Mouse (Mus musculus): ENCODE results near the gene Uqcr11. TPM values are rescaled to one million over a fixed set of nuclear protein-coding genes. Genes with fewer than 3 reads are reported as not detected.

Gene Uqcr11
- polyA plus RNA-seq (2016; fragmentation: Nextera tagmentation; extraction: Ambion mirVana): 594 and 628 TPM in 2 replicates

GRCm38 (mm10) chr10:80406684-80407501 is at the start of gene Uqcr11:
TSS of gene Uqcr11 (minus strand) at chr10:80406830.
- peaks cover 56% of the 10 kb centered on the region for H3K4me1 ChIP-seq
- WGBS (ENCODE audit: insufficient replicate concordance): 2% methylated on average over 27 of the region's 27 CpGs
- peak; percentile 83 for ATAC-seq
- H3K9me3 ChIP-seq (replicated peaks): no peaks in the 10 kb centered on the region
- peak within 1 kb of the TSS; percentile 87 for H3K4me3 ChIP-seq
- peaks cover 68% of the 10 kb centered on the region for H3K36me3 ChIP-seq
- H3K27ac ChIP-seq: peak within 1 kb of the TSS; percentile 92
- no peaks in the 10 kb centered on the region for H3K27me3 ChIP-seq (replicated peaks)
- H3K9ac ChIP-seq: peak within 1 kb of the TSS; percentile 88
- peak within 1 kb of the TSS; percentile 91 for H3K4me2 ChIP-seq

DNA sequence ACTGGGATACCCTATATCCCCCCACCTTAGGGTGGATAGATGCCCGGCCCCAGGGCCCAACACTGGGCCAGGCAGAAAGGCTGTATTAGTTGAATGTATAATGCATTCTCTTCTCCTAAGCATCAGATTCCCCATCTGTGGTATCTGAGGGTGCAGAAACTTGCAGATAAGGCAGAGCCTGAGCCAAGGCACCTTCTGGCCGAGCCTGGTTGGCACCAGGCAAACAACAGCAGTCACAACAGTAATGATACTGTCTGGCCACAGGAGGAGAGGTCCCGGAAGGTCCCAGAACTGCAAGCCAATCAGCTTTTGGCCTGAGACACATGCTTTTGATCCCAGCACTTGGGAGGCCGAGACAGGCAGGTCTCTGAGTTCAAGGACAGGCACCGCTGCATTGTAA is 49.1 kb upstream of the Uqcr11 start:
- no peak for ATAC-seq
- no peaks in the 10 kb centered on the region for H3K9me3 ChIP-seq (replicated peaks)
- WGBS (ENCODE audit: insufficient replicate concordance): 68% methylated on average over 5 of the region's 5 CpGs
- no peak overlapping the region for H3K4me3 ChIP-seq
- H3K36me3 ChIP-seq: no peaks in the 10 kb centered on the region
- peaks cover 51% of the 10 kb centered on the region for H3K27me3 ChIP-seq (replicated peaks)
- H3K9ac ChIP-seq: no peak overlapping the region
- H3K4me2 ChIP-seq: no peak overlapping the region
- H3K27ac ChIP-seq: no peak overlapping the region
- peaks cover 26% of the 10 kb centered on the region for H3K4me1 ChIP-seq

DNA sequence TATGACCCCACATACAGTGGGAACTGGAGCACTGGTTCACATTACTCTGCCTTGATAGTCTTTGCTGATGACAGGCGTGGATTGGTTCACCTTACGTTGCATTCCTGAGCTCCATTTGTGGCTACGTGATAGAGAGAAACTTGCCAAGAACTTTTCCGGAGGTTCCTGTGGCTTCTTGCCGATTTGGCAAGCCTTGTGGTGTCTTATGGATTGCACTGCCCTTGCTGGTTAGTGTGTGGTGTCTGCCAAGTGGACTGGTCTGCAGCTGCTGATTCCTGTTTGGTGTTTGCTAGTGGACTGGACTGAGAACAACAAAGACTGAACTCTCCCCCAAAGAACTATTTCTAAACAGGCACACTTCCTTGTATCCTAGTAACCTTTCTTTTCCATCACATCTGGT is 48.2 kb upstream of the Uqcr11 start:
- H3K36me3 ChIP-seq: no peaks in the 10 kb centered on the region

DNA sequence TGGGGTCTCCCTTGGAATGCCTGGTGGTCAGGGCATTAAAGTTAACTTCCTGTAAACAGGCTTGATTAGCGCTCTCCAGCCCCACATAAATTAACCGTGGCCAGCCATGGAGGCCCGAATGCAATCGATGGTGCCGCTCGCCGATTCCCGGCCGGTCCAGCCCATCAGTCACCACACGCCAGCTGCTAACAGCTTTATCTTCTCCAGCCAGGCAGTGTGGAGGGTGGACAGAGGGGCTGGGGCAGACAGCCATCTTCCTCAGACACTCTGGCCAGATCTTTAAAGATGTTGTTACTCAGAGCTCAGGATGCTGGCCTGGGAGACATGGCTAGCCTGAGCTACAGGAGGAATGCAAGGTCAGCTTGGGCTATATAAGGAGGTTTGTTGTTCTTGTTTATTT is 47.0 kb upstream of the Uqcr11 start:
- peak overlapping the region; percentile 39; the same call in 1 of the 2 replicates for H3K4me2 ChIP-seq
- H3K9ac ChIP-seq: no peak overlapping the region

More for the DNA sequence above, 48.2 kb upstream of the Uqcr11 start:
- Histone ChIP-seq H3K9ac (no peak overlapping the region), H3K27ac (no peak overlapping the region), H3K9me3 (replicated peaks) (no peaks in the 10 kb centered on the region), H3K4me2 (no peak overlapping the region), H3K27me3 (replicated peaks) (peaks cover 44% of the 10 kb centered on the region), H3K4me3 (no peak overlapping the region), H3K4me1 (peaks cover 34% of the 10 kb centered on the region)
- 75% methylated on average over 5 of the region's 5 CpGs for WGBS (ENCODE audit: insufficient replicate concordance)
- ATAC-seq: no peak

GRCm38 (mm10) chr10:80450599-80450998 is 44.0 kb upstream of the Uqcr11 start:
- Histone ChIP-seq H3K27me3 (replicated peaks) (peaks cover 53% of the 10 kb centered on the region), H3K4me3 (no peak overlapping the region), H3K4me2 (peak overlapping the region; percentile 43), H3K9me3 (replicated peaks) (no peaks in the 10 kb centered on the region), H3K27ac (no peak overlapping the region), H3K4me1 (peaks cover 72% of the 10 kb centered on the region), H3K9ac (no peak overlapping the region), H3K36me3 (no peaks in the 10 kb centered on the region)
- WGBS (ENCODE audit: insufficient replicate concordance): 5% methylated on average over 6 of the region's 6 CpGs
- ATAC-seq: peak; percentile 70

More for the DNA sequence above, 47.0 kb upstream of the Uqcr11 start:
- H3K27me3 ChIP-seq (replicated peaks): peaks cover 41% of the 10 kb centered on the region
- no peaks in the 10 kb centered on the region for H3K36me3 ChIP-seq
- 37% methylated on average over 10 of the region's 10 CpGs for WGBS (ENCODE audit: insufficient replicate concordance)
- H3K4me3 ChIP-seq: no peak overlapping the region
- H3K9me3 ChIP-seq (replicated peaks): no peaks in the 10 kb centered on the region
- H3K27ac ChIP-seq: peak overlapping the region; percentile 51
- peaks cover 44% of the 10 kb centered on the region for H3K4me1 ChIP-seq
- peak; percentile 57 for ATAC-seq

- ATAC-seq: peak; percentile 59; the same call in 1 of the 2 replicates
- WGBS (ENCODE audit: insufficient replicate concordance): 6% methylated on average over 26 of the region's 26 CpGs
- no peak overlapping the region for H3K27ac ChIP-seq
- H3K4me3 ChIP-seq: no peak overlapping the region
- H3K36me3 ChIP-seq: no peaks in the 10 kb centered on the region
- peaks cover 40% of the 10 kb centered on the region for H3K27me3 ChIP-seq (replicated peaks)
- H3K9ac ChIP-seq: no peak overlapping the region
- peaks cover 78% of the 10 kb centered on the region for H3K4me1 ChIP-seq
- peak overlapping the region; percentile 38 for H3K4me2 ChIP-seq
- H3K9me3 ChIP-seq (replicated peaks): no peaks in the 10 kb centered on the region
These were observed 39.4 kb upstream of the Uqcr11 start for GRCm38 (mm10) chr10:80445898-80446601.

GRCm38 (mm10) chr10:80445052-80445451 is 38.4 kb upstream of the Uqcr11 start:
- Histone ChIP-seq H3K27ac (no peak overlapping the region; the same call in 1 of the 2 replicates), H3K4me1 (peaks cover 68% of the 10 kb centered on the region), H3K4me3 (no peak overlapping the region), H3K27me3 (replicated peaks) (peaks cover 38% of the 10 kb centered on the region), H3K4me2 (no peak overlapping the region), H3K9ac (no peak overlapping the region), H3K9me3 (replicated peaks) (no peaks in the 10 kb centered on the region), H3K36me3 (no peaks in the 10 kb centered on the region)
- WGBS (ENCODE audit: insufficient replicate concordance): 35% methylated on average over 1 of the region's 1 CpGs
- ATAC-seq: no peak

DNA sequence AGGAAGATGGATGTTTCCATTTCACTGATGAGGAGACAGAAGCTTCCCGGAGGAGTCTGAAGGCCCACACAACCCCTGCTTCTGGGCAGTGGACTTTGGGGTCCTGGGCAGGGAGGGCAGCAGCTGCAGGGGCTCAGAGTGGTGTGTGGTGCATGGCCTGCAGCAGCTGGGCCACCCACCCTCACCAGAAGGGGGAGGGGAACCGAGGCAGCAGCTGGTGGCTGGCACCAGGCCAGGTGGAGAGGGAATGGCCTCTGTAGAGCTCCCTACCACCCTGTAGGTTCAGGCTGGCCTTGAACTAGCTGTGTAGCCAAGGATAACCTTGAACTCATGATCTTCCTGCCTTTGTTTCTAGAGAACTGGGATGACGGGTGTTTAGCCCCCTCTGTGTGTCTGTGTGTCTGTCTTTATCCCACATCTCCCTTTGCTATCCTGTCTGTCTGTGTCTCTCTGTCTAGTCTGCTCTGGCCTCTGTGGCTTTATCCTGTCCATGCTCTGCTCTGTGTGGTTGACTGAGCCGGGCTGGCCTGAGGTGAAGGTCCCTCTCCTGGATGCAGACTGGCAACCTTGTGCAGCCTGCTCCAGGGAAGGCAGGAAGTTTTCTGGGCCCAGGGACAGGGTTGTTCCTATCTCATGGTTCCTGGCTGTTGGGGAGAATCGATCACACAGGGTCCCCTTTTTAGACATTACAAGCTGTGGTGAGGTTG is 37.9 kb upstream of the Uqcr11 start:
- 39% methylated on average over 5 of the region's 5 CpGs for WGBS (ENCODE audit: insufficient replicate concordance)
- Histone ChIP-seq H3K27me3 (replicated peaks) (peaks cover 38% of the 10 kb centered on the region), H3K4me2 (no peak overlapping the region), H3K4me1 (peaks cover 64% of the 10 kb centered on the region), H3K9ac (no peak overlapping the region; the same call in 1 of the 2 replicates), H3K4me3 (no peak overlapping the region), H3K27ac (no peak overlapping the region; the same call in 1 of the 2 replicates), H3K36me3 (no peaks in the 10 kb centered on the region), H3K9me3 (replicated peaks) (no peaks in the 10 kb centered on the region)
- ATAC-seq: no peak

DNA sequence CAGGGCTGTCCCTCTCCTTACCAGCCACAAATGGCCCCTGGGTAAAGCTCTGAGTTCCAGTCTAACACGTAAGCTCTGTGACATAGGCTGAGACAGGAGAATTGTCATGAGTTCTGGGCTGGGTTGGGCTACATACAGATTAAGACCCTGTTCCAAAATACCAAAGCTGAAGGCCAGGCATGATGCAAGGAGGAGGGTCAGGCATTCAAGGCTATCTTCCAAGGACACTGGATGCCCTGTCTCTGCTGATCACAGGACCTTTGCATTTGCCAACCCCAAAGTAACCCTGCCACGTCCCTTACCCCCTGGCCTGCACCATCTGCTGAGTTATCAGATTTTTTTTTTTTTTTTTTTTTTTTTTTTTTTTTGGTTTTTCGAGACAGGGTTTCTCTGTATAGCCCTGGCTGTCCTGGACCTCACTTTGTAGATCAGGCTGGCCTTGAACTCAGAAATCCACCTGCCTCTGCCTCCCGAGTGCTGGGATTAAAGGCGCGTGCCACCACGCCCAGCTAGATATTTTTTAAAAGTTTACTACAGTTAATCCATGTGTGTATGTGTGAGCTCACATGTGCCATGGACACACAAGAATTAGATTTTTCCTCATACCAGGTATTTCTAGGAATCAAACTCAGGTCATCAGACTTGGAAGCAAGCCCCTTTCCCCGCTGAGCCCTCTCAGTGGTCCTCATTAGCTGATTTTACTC is 37.1 kb upstream of the Uqcr11 start:
- no peaks in the 10 kb centered on the region for H3K9me3 ChIP-seq (replicated peaks)
- peaks cover 63% of the 10 kb centered on the region for H3K4me1 ChIP-seq
- peaks cover 35% of the 10 kb centered on the region for H3K27me3 ChIP-seq (replicated peaks)
- no peak overlapping the region for H3K4me3 ChIP-seq
- no peaks in the 10 kb centered on the region for H3K36me3 ChIP-seq
- no peak overlapping the region for H3K27ac ChIP-seq
- 84% methylated on average over 7 of the region's 8 CpGs for WGBS (ENCODE audit: insufficient replicate concordance)
- no peak for ATAC-seq
- no peak overlapping the region for H3K9ac ChIP-seq
- H3K4me2 ChIP-seq: no peak overlapping the region

GRCm38 (mm10) chr10:80442989-80443388 is 36.4 kb upstream of the Uqcr11 start:
- peaks cover 57% of the 10 kb centered on the region for H3K4me1 ChIP-seq
- H3K9ac ChIP-seq: no peak overlapping the region
- no peak overlapping the region for H3K4me2 ChIP-seq
- H3K27ac ChIP-seq: peak overlapping the region; percentile 21; the same call in 1 of the 2 replicates
- no peaks in the 10 kb centered on the region for H3K36me3 ChIP-seq
- no peak for ATAC-seq
- no peaks in the 10 kb centered on the region for H3K9me3 ChIP-seq (replicated peaks)
- H3K4me3 ChIP-seq: no peak overlapping the region
- 53% methylated on average over 2 of the region's 2 CpGs for WGBS (ENCODE audit: insufficient replicate concordance)
- H3K27me3 ChIP-seq (replicated peaks): peaks cover 35% of the 10 kb centered on the region

DNA sequence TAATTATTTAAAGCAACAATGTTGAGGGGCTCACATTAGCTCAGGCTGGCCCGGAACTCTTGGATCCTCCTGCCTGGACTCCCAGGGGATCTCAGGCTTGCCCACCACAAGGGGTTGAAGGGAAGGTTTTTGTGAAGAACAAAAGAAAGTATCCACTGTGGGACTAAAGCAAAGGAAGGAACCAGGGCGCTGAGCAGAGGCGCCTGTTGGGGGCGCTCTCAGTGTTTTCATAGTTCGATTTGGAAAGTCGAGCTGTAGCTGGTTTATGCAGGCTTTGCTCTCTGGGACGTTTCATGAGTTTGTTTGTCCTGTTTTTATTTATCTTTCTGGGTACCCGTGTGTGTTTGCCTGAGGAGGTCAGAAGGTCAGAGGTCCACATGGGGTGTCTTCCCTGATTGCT is 35.0 kb upstream of the Uqcr11 start:
- Histone ChIP-seq H3K9me3 (replicated peaks) (no peaks in the 10 kb centered on the region), H3K4me3 (no peak overlapping the region), H3K27me3 (replicated peaks) (peaks cover 28% of the 10 kb centered on the region), H3K4me2 (no peak overlapping the region), H3K4me1 (peaks cover 54% of the 10 kb centered on the region), H3K9ac (no peak overlapping the region), H3K27ac (no peak overlapping the region), H3K36me3 (no peaks in the 10 kb centered on the region)
- 48% methylated on average over 8 of the region's 8 CpGs for WGBS (ENCODE audit: insufficient replicate concordance)
- ATAC-seq: no peak
